Mouse (Mus musculus) B cell, adult 2 months (primary cell): Measurements from ENCODE around the gene Gm20379.

ENCODE experiments used
- DNase-seq, 2 experiments: peaks; one replicate each; pipeline ENCODE4 v3.0.0; 2022

The Gm20379 gene

DNA sequence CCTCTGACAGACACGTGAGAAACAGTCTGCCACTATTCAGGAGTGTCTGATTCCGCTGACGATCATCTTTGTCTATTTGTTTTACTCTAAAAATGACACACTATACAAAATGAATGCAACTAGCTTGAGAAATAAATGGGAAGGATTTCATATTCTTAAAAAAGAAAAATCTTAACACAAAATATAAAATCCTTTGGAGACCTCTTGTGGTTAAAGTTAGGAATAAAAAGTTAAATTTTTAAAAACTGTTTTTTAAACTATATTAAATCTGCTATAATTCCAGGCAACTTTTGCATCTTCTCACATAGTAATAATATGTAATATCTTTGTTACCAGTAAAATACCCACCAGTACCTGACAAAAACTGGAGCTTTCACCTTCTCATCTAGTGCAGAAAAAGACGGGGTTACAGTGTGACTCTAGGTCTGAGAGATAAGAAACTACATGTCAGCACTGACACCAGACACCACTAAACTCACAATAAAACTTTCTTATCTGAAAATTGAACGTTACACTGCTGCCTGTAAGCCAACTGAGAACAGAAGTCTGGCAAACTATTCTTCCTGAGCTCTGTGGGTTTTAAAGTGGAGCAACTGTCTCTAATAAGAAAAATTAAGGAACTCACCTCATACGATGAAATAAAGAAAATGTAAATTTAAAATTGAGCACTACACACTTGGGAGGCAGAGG is 32.1 kb downstream of the Gm20379 start:
- DNase-seq, result no peak

DNA sequence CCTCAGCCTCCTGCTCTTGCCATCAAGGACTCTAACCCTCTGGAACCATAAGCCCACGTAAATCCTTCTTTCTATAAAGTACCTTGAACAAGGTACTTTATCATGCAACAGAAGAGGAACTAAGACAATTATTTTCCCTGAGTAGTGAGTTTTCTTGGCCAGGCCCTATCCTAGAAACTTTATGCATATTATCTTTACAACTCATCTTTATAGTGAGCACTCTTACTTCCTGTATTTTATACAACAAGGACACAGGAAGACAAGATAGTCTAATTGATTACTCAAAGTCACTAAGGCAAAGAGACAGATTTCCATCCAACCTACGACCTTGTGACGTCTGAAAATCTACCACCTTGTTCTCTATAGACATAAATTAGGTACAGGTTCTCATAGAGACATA is 34.0 kb downstream of the Gm20379 start:
- DNase-seq, result no peak

DNA sequence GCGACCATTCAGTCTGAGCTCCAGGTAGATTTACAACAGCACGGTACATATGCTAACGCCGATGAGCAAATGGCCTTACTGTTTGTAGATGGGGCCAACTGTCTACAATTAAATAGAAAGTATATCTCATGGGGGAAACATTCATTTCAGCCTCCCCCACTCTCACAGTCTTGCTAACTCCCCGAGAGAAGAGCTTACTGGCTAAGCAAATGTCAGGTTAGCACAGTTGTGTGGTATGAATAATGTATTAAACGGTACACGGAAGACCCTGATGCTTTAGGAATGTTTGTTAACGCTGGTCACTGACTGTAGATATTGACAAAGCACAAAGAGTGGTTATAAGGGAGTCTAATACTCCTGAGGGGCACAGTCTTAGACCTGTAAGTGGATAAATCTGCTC is 38.3 kb downstream of the Gm20379 start:
- no peak for DNase-seq

DNA sequence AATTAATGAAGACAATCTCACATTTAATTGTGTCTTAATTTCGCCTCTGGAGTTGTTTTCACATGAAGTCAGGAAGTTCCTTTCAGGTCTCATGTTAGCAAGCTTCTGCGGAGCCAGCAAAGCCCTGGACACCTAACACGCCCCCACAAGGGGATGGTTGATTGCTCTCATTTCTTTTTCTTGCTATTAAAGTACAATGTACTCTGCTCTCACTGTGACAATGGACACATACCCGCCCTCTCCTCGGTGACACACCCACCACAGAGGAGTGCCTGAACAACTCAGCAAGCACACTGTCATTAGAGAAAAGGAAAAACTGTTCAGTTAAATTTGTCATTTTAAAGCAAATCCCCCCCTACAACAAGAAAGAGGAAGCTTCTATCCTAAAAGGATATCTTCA is 40.6 kb downstream of the Gm20379 start:
- no peak for DNase-seq

DNA sequence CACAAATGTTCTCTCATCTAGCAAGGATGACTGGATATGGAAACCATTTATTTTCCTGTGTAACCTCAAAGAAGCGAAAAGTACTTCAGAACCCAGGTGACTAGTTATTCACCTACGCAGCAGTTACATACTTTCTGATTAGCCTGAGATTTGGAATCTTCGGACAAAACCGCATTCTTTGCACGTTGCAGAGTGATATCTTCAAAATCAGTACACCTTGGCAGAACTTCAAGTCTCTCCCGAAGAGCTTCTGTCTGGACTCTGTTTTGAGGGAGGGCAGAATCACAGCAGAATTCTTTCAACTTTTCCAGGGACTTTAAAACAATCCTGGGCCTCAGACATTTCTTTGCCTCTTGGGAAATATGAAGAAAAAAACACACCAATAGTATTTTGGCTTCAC is 45.3 kb downstream of the Gm20379 start:
- no peak for DNase-seq

DNA sequence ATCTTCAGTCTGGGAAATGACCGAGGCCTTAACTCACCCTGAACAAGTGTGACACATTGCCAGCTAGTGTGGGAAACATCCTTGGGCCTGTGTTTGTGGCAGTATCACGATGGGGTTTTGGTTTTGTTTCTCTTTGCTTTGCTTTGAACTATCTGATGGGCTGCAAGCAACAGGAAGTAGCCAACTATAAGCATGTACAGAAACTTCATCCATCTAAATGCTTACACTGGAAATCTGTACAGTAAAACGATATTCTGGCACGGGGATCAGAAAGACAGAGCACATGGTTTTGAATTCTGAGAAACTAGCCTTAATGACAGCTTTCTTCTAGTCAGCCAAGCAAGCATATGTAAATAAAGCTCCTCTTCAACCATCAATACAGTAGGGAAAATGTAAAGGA is 48.2 kb downstream of the Gm20379 start:
- no peak for DNase-seq

DNA sequence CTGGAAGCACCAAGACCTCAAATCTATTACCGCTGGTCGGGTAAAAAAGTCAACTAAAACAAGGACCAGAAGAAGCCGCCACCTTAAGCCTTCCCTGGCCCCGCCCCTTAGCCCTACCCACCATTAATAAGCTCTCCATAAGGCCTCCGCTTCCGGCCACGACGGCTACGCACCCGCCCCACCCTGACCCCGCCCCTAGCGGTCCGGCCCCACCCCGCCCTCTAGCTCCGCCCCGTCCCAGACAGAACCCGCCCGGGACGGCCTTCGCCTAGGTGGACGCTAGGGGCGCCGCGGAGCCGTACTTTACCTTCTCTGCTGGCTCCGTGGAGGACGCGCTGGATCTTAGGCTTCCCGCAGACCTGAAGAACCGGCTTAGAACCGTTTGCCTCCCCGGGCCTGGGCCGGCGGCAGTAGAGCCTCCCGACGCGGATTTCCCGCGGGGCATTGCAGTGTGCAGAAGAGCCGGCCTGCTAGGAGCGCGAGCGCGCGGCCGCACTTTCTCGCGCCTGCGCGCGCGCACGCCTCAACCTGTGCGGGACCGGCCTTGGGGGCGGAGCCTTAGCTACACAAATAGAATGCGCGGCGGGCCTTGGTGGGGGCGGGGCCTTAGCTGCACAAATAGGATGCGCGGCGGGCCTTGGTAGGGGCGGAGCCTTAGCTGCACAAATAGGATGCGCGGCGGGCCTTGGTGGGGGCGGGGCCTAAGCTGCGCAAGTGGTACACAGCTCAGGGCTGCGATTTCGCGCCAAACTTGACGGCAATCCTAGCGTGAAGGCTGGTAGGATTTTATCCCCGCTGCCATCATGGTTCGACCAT is 48.9 kb downstream of the Gm20379 start, which contains the start of the genes Dhfr and Msh3:
TSS of gene Dhfr (plus strand) at position 271 of the 816 bp plus-strand sequence.
TSS of gene Msh3 (minus strand) at position 548 of the 816 bp plus-strand sequence.
- DNase-seq, result peak; percentile 97

DNA sequence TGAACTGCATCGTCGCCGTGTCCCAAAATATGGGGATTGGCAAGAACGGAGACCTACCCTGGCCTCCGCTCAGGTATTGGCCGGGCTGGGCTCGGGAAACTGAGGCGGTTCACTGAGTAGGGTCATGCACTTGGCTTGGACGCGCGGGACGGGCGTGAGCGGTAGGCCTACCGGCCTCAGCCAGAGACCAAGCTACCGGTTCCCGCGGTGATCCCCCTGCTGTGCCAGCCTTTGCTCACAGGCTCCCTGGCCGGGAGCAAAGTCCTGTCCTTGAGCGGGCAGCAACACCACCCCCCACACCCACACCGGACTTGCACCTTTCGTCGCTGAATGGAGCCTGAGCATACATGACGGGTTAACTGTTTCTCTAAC is 49.5 kb downstream of the Gm20379 start:
- no peak for DNase-seq

DNA sequence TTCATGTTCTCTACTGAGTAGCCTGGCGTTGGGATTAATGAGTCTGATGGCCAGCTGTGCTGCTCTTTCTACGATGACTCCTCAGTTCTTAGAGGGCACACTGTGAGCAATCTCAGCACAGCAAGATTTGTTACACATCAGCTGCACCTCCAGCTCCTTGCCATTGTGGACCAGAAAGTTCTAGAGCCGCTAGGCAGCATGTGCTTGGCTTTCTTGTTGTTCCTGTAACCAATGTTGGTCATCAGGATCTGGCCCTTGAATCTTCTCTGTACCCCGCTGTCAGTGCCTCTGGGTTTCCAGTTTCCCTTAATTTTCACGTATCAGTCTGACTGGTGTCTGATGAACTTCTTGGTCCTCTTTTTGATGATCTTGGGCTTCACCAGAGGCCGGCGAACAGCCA is 50.6 kb downstream of the Gm20379 start:
- no peak for DNase-seq
